Mouse (Mus musculus) neural tube, embryonic 11.5 days (tissue): Measurements from ENCODE around the gene Scaf1. TPM values are rescaled to one million over a fixed set of nuclear protein-coding genes. Genes with fewer than 3 reads are reported as not detected.

Experiments
- ATAC-seq: fragments of 200-750 bp; cut with Nextera tagmentation; 2 replicates; pipeline ENCODE4 v1.8.0; 2017; ENCODE audit warnings: moderate number of reproducible peaks, mild to moderate bottlenecking, moderate TSS enrichment, moderate library complexity; ENCODE audit not compliant: insufficient read depth, low FRiP score, low TSS enrichment
- DNase-seq: peaks from one replicate; pipeline ENCODE4 v3.0.0-alpha.2; 2015; ENCODE audit warnings: low spot score
- H3K27ac ChIP-seq: fragments of 300-500 bp; sonication (generic); 2 replicates; pipeline ENCODE4 v1.5.1; 2014; ENCODE audit warnings: low read depth, mild to moderate bottlenecking, low read length
- H3K27me3 ChIP-seq: fragments of 300-500 bp; sonication (generic); 2 replicates; pipeline ENCODE4 v1.6.1; 2014; ENCODE audit warnings: mild to moderate bottlenecking, low read length, mixed read lengths; ENCODE audit not compliant: control insufficient read depth, insufficient read depth
- H3K36me3 ChIP-seq: fragments of 300-500 bp; sonication (generic); 2 replicates; pipeline ENCODE4 v1.6.1; 2014; ENCODE audit warnings: mild to moderate bottlenecking, low read length, moderate library complexity, mixed read lengths; ENCODE audit not compliant: control insufficient read depth, insufficient read depth
- H3K4me1 ChIP-seq: fragments of 300-500 bp; sonication (generic); 2 replicates; pipeline ENCODE4 v1.6.1; 2014; ENCODE audit warnings: low read length, mixed read lengths; ENCODE audit not compliant: control insufficient read depth, insufficient read depth
- H3K4me2 ChIP-seq: fragments of 300-500 bp; sonication (generic); 2 replicates; pipeline ENCODE4 v1.6.1; 2014; ENCODE audit warnings: low read depth, mild to moderate bottlenecking, moderate library complexity
- H3K4me3 ChIP-seq: fragments of 300-500 bp; sonication (generic); 2 replicates; pipeline ENCODE4 v1.5.1; 2014; ENCODE audit warnings: low read depth, low read length
- H3K9ac ChIP-seq: fragments of 300-500 bp; sonication (generic); 2 replicates; pipeline ENCODE4 v1.6.1; 2014; ENCODE audit warnings: mild to moderate bottlenecking, low read length
- H3K9me3 ChIP-seq: fragments of 300-500 bp; sonication (generic); 2 replicates; pipeline ENCODE4 v1.6.1; 2016; ENCODE audit warnings: low read length; ENCODE audit not compliant: control insufficient read depth
- WGBS: fragments of 180-500 bp; shearing (Covaris S2); extraction: QIAGEN DNeasy Blood & Tissue Kit; methylation state at CpG from one replicate; pipeline ENCODE4 v1.1.7; 2014; 5-methylcytosine and 5-hydroxymethylcytosine counted together
- polyA plus RNA-seq: library from polyadenylated mRNA; unstranded; fragments of >200 nt; fragmentation: Nextera tagmentation; extraction: Ambion mirVana; gene quantifications from 2 replicates; pipeline ENCODE4 v1.2.1, GENCODE M21; 2014

Scaf1 gene
- polyA plus RNA-seq, 1 experiment from 2014 or later, result 54.7 TPM

DNA sequence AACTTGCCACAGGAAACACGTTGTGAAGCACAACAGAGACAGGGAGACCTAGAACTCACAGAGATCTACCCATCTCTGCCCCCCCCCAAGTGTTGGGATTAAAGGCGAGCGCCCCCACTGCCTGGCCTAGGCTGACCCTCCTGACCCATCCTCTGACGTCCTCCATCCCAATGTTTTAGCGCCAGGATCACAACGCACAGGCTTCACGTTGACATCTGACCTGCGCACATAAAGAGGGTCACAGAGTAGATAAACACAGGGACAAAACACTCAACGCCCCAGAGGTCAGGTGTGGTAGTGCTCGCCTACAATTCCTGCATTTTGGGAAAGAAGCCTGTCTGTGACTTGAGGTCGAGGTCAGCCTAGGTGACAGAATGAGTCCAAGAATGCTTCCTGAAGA, 20.5 kb upstream of the Scaf1 start:
- ATAC-seq (no peak), DNase-seq (no peak)
- no peak overlapping the region for H3K27ac ChIP-seq
- H3K27me3 ChIP-seq, result no peaks in the 10 kb centered on the region
- WGBS, result 87% methylated on average over 11 of the region's 11 CpGs
- no peak overlapping the region for H3K9ac ChIP-seq
- no peaks in the 10 kb centered on the region for H3K4me1 ChIP-seq
- peaks cover 52% of the 10 kb centered on the region for H3K36me3 ChIP-seq
- no peaks in the 10 kb centered on the region for H3K9me3 ChIP-seq
- no peak overlapping the region for H3K4me2 ChIP-seq
- no peak overlapping the region for H3K4me3 ChIP-seq

DNA sequence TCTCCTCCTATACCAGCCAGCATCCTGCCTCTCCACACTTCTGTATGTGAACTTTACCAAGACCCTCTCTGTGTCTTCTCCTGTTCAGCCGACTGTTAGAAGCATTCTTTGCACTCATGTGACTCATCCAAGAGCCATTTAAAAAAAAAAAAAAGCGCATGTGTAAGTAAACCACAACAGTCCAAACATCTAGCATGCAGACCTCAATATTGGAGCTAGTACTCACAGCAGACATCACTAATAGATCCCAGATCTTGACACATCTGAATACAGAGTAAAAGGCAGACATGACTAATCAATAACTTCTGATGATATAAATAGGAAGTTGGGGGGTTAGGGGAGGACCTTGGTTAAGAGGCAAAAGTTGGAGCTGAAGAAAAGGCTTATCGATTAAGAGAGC, 19.5 kb upstream of the Scaf1 start:
- ATAC-seq (no peak), DNase-seq (no peak)
- Histone ChIP-seq H3K4me2 (no peak overlapping the region), H3K27ac (no peak overlapping the region), H3K36me3 (peaks cover 53% of the 10 kb centered on the region), H3K4me1 (no peaks in the 10 kb centered on the region), H3K27me3 (no peaks in the 10 kb centered on the region), H3K9me3 (no peaks in the 10 kb centered on the region), H3K4me3 (no peak overlapping the region), H3K9ac (no peak overlapping the region)
- WGBS, result 94% methylated on average over 3 of the region's 3 CpGs

DNA sequence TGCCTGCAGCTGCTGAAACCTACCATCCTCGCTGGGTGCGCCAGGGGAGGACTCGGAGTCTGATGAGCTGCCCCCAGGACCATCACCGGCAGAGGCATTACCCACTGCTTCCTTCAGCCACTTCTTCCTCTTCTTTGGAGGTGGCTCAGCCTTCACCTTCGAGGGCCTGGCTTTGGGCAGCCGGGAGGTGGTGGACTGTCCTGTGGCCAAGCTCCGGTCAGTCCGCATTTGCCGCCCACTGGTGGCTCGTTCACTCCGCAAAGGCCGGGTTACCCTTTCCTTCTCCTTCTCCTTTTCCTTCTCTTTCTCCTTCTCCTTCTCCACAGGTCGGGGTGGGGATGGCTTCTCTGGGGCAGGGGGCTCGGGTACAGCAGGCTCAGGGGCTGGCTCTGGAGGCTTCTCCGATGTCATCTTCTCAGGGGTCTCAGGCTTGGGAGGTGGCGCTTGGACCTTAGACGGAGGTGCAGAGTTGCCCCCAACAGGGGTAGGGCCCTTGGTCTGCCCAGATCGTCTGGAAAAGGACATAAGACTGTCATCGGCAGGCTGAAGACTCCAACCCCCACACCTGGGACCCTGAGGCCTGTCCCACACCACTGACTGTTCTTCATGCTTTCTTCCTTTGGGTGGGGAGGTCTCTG, 17.7 kb upstream of the Scaf1 start:
- Histone ChIP-seq H3K4me2 (no peak overlapping the region), H3K27ac (no peak overlapping the region), H3K9ac (no peak overlapping the region), H3K4me3 (no peak overlapping the region), H3K4me1 (no peaks in the 10 kb centered on the region), H3K9me3 (no peaks in the 10 kb centered on the region), H3K36me3 (peaks cover 52% of the 10 kb centered on the region), H3K27me3 (no peaks in the 10 kb centered on the region)
- 94% methylated on average over 19 of the region's 19 CpGs for WGBS
- ATAC-seq (no peak), DNase-seq (no peak)

DNA sequence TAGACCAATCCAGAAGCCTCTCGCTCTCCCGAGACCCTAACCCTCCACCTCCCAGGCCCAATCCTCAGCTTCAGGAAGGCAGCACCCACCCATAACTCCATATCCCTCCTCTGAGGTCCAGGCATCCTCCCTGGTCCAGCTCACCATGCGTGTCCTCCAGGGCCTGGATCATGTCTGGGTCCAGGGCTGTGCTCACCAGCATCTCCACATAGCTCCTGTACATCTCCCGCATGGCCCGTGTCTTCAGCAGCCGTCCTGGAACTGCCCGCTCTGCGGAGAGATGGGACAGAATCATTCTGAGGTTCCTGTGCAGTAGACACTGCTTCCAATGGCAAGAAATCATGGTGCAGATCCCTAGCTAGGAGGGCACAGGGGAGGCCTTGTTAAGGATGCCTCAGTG, 14.7 kb upstream of the Scaf1 start:
- Histone ChIP-seq H3K27me3 (no peaks in the 10 kb centered on the region), H3K4me1 (no peaks in the 10 kb centered on the region), H3K9me3 (no peaks in the 10 kb centered on the region), H3K9ac (no peak overlapping the region), H3K4me3 (no peak overlapping the region), H3K36me3 (peaks cover 56% of the 10 kb centered on the region), H3K27ac (no peak overlapping the region), H3K4me2 (no peak overlapping the region)
- DNase-seq, result no peak
- no peak for ATAC-seq
- 98% methylated on average over 8 of the region's 8 CpGs for WGBS

DNA sequence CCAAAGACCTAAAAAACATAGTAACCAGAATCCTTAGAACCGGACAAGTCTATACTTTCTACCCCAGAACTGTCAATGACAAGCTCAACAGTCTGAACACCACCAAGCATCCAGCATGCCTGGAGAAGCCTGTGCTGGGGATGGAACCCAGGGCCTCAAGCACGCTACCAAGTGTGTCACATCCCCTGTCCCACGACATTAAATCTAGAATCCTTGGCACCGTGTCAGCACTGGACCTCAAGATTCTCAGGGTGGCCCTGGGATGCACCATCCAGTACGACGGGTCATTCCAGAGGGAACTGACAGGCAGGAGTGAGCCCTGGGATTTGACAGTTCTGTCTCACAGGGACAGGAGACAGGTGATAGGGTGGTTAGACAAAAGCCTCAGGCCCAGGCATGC, 13.8 kb upstream of the Scaf1 start:
- Histone ChIP-seq H3K9me3 (no peaks in the 10 kb centered on the region), H3K27ac (no peak overlapping the region), H3K36me3 (peaks cover 52% of the 10 kb centered on the region), H3K27me3 (no peaks in the 10 kb centered on the region), H3K4me3 (no peak overlapping the region), H3K4me1 (no peaks in the 10 kb centered on the region), H3K9ac (no peak overlapping the region), H3K4me2 (no peak overlapping the region)
- no peak for DNase-seq
- WGBS, result 95% methylated on average over 6 of the region's 6 CpGs
- no peak for ATAC-seq

DNA sequence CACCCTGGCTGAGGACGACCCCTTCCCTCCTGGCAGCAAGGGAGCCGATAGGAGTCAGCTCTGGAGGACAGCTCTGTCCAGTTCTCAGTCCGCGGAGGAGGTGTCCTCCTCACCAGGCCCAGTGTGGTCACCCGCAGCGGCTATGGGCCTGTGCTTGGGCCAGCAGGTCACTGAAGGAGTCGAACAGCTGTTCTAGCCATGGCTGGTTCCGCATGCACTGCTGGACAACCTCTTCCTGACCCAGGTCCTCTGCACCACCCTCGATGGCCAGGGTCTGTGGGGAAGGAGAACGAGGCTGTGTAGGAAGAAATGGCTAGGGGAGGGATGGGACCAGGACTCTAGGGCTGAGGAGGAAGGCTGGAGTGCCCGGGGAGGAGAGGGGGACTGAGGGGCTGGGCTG, 12.2 kb upstream of the Scaf1 start:
- no peak overlapping the region for H3K4me2 ChIP-seq
- H3K27ac ChIP-seq, result no peak overlapping the region
- H3K4me1 ChIP-seq, result no peaks in the 10 kb centered on the region
- DNase-seq (no peak), ATAC-seq (no peak)
- H3K36me3 ChIP-seq, result peaks cover 39% of the 10 kb centered on the region
- 94% methylated on average over 11 of the region's 11 CpGs for WGBS
- no peaks in the 10 kb centered on the region for H3K27me3 ChIP-seq
- no peak overlapping the region for H3K4me3 ChIP-seq
- no peak overlapping the region for H3K9ac ChIP-seq
- no peaks in the 10 kb centered on the region for H3K9me3 ChIP-seq

DNA sequence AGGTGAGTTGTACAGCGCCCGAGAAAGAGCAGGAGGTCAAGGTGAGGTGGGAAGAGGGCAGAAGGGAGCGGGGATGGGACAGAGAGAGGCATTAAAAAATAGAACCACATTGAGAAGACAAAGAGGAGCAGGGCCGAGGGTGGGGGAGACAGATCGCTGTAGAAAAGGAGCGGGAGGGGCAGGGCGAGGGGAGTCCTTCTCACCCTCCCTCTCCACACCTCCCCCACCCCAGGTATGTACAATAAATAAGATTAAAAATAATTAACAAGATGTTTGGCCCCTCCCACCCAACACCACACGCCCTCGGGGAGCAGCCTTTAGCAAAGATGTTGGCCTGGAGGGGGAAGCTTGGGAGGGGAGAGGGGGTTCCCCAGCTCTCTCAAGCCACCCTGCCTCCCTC, 11.6 kb upstream of the Scaf1 start:
- peaks cover 36% of the 10 kb centered on the region for H3K36me3 ChIP-seq
- WGBS, result 93% methylated on average over 9 of the region's 9 CpGs
- DNase-seq, result no peak

DNA sequence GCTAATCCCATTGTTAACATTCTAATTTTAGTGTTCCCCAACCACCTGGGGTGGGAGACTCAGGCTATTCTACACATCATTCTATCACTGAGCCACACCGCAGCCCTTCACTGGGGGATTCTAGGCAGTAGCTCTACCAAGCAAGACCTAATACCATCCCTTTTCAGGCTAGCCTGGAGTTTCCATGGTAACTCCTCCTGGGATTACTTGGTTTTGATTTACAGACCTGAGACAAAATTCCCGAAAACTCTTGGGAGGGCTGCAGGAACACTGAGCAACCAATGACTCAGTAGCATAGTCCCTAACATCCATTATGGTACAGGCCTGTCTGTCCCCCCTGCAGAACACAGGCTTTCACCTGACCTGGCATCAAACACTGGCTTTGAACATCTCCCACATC, 10.1 kb upstream of the Scaf1 start:
- no peak overlapping the region for H3K27ac ChIP-seq
- WGBS, result 51% methylated on average over 2 of the region's 2 CpGs

More for the DNA sequence above, 11.6 kb upstream of the Scaf1 start:
- H3K27ac ChIP-seq, result no peak overlapping the region
- ATAC-seq, result no peak
- no peaks in the 10 kb centered on the region for H3K27me3 ChIP-seq
- no peaks in the 10 kb centered on the region for H3K9me3 ChIP-seq
- H3K4me3 ChIP-seq, result no peak overlapping the region
- H3K4me2 ChIP-seq, result no peak overlapping the region
- no peaks in the 10 kb centered on the region for H3K4me1 ChIP-seq
- no peak overlapping the region for H3K9ac ChIP-seq

DNA sequence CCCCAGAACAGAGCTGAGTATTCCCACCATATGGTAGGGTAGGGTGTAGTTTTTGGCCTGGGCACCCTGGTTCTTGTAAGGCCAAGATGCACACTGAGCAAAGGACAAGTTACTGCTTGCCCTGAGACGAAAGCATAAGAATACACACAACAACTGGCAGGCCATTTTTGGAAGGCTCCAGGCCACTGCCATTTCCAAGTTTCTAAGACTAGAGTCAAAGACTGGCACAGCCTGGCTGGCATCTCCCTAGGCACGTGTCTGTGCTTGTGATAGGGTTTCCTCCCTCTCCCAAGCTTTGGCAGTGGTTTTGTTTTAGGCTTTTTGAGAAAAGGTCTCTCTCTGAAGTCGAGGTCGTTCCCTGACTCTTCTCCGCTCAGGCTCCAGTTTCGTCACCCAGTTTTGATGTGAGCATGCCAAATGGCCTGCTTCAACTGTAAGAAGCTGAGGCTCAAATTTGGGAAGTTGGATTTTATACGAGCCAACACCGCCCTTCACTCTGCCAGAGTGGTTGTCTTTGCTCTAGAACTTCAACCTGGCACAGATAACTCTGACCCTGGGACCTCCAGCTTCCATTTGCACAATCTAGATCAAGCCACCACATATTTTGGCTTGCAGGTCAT, 9.5 kb upstream of the Scaf1 start:
- H3K9ac ChIP-seq, result no peak overlapping the region
- no peak overlapping the region for H3K4me2 ChIP-seq
- H3K27me3 ChIP-seq, result no peaks in the 10 kb centered on the region
- H3K9me3 ChIP-seq, result no peaks in the 10 kb centered on the region
- peaks cover 24% of the 10 kb centered on the region for H3K36me3 ChIP-seq
- DNase-seq (no peak), ATAC-seq (no peak)
- 80% methylated on average over 8 of the region's 8 CpGs for WGBS
- H3K4me1 ChIP-seq, result no peaks in the 10 kb centered on the region
- no peak overlapping the region for H3K27ac ChIP-seq
- H3K4me3 ChIP-seq, result no peak overlapping the region

More for the DNA sequence above, 10.1 kb upstream of the Scaf1 start:
- Histone ChIP-seq H3K9me3 (no peaks in the 10 kb centered on the region), H3K4me3 (no peak overlapping the region), H3K4me1 (no peaks in the 10 kb centered on the region), H3K4me2 (no peak overlapping the region), H3K9ac (no peak overlapping the region), H3K36me3 (peaks cover 28% of the 10 kb centered on the region), H3K27me3 (no peaks in the 10 kb centered on the region)
- ATAC-seq (peak; percentile 15; the same call in 1 of the 2 replicates), DNase-seq (no peak)
